Mouse (Mus musculus) kidney, embryonic 14.5 days (tissue): ENCODE measurements around the gene Cntfr. TPM values are rescaled to one million over a fixed set of nuclear protein-coding genes. Genes with fewer than 3 reads are reported as not detected.

ENCODE experiments used
- ATAC-seq: fragments of 200-750 bp; cut with Nextera tagmentation; 2 replicates; pipeline ENCODE4 v1.8.0; 2017; ENCODE audit warnings: moderate number of reproducible peaks, mild to moderate bottlenecking, moderate TSS enrichment, moderate library complexity; ENCODE audit not compliant: low FRiP score, low TSS enrichment
- H3K27ac ChIP-seq: fragments of 300-500 bp; sonication (generic); 2 replicates; pipeline ENCODE4 v1.5.1; 2014; ENCODE audit warnings: low read depth, mild to moderate bottlenecking, low read length, moderate library complexity, mixed read lengths
- H3K27me3 ChIP-seq: fragments of 300-500 bp; sonication (generic); 2 replicates; pipeline ENCODE4 v1.6.1; 2014; ENCODE audit warnings: mild to moderate bottlenecking, low read length; ENCODE audit not compliant: control insufficient read depth, insufficient read depth
- H3K36me3 ChIP-seq: fragments of 300-500 bp; sonication (generic); 2 replicates; pipeline ENCODE4 v1.6.1; 2014; ENCODE audit warnings: low read length, mixed read lengths; ENCODE audit not compliant: control insufficient read depth, insufficient read depth
- H3K4me1 ChIP-seq: fragments of 300-500 bp; sonication (generic); 2 replicates; pipeline ENCODE4 v1.6.1; 2014; ENCODE audit warnings: low read length, mixed read lengths; ENCODE audit not compliant: control insufficient read depth, insufficient read depth
- H3K4me2 ChIP-seq: fragments of 300-500 bp; sonication (generic); replicated peaks from 2 replicates; pipeline ENCODE4 v1.6.1; 2014; ENCODE audit warnings: low read depth, mild to moderate bottlenecking, low read length
- H3K4me3 ChIP-seq: fragments of 300-500 bp; sonication (generic); 2 replicates; pipeline ENCODE4 v1.5.1; 2014; ENCODE audit warnings: mild to moderate bottlenecking, low read length
- H3K9ac ChIP-seq: fragments of 300-500 bp; sonication (generic); 2 replicates; pipeline ENCODE4 v1.6.1; 2014; ENCODE audit warnings: low read depth, mild to moderate bottlenecking, low read length, moderate library complexity
- H3K9me3 ChIP-seq: fragments of 300-500 bp; sonication (generic); 2 replicates; pipeline ENCODE4 v1.6.1; 2016; ENCODE audit warnings: low read length; ENCODE audit not compliant: control insufficient read depth
- WGBS: fragments of 180-500 bp; shearing (Covaris S2); extraction: QIAGEN DNeasy Blood & Tissue Kit; methylation state at CpG from one replicate; pipeline ENCODE4 v1.1.7; 2014; 5-methylcytosine and 5-hydroxymethylcytosine counted together
- polyA plus RNA-seq: library from polyadenylated mRNA; unstranded; fragments of >200 nt; fragmentation: Nextera tagmentation; extraction: Ambion mirVana; gene quantifications from 2 replicates; pipeline ENCODE4 v1.2.1, GENCODE M21; 2014

Cntfr gene
- polyA plus RNA-seq, 1 experiment from 2014 or later = 16.6 TPM

DNA sequence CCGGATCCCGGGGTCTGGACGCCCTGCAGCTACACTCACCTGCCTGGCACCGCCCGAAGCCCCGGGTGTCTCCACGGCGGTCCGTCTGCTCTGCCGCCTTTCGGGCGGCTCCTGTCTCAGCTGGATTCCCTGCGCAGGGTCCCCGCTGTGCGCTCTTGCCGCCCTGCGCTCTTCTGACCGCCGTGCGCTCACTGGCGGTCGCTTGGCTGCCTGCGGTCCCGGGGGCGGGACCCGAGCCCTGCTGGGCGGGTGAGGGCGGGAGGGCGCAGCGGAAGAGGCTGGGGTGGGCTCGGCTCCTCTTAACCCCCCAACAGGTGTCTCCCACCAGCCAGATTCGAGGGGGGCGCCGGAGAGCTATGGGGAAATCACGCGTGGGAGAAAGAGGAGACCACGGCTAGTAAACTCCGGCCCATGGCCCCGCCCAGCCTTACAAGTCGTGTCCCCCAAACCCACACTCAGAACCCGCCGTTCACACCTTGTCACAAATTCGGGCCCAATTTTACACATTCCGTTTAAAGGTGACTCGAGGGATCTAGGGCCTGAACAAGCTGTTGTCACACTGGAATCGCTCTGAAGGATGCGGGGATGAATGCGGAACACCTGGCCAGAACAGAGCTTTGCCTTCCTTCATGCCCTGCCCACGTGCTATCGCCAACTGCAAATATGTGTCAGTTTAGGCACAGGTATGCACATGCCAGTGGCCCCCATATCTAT is 34.3 kb upstream of the Cntfr start, which contains the start of gene Arid3c:
Arid3c (minus strand) TSS at position 91 of the 714 bp plus-strand sequence.
- Histone ChIP-seq H3K27me3 (peaks cover 65% of the 10 kb centered on the region), H3K4me1 (peaks cover 6% of the 10 kb centered on the region; the same call in 1 of the 2 replicates), H3K27ac (no peak within 1 kb of the TSS), H3K9ac (peak within 1 kb of the TSS; percentile 23; the same call in 1 of the 2 replicates), H3K4me3 (peak within 1 kb of the TSS; percentile 42), H3K4me2 (peak within 1 kb of the TSS; percentile 68), H3K36me3 (no peaks in the 10 kb centered on the region), H3K9me3 (no peaks in the 10 kb centered on the region)
- WGBS = 1% methylated on average over 50 of the region's 50 CpGs
- peak; percentile 58; the same call in 1 of the 2 replicates for ATAC-seq

DNA sequence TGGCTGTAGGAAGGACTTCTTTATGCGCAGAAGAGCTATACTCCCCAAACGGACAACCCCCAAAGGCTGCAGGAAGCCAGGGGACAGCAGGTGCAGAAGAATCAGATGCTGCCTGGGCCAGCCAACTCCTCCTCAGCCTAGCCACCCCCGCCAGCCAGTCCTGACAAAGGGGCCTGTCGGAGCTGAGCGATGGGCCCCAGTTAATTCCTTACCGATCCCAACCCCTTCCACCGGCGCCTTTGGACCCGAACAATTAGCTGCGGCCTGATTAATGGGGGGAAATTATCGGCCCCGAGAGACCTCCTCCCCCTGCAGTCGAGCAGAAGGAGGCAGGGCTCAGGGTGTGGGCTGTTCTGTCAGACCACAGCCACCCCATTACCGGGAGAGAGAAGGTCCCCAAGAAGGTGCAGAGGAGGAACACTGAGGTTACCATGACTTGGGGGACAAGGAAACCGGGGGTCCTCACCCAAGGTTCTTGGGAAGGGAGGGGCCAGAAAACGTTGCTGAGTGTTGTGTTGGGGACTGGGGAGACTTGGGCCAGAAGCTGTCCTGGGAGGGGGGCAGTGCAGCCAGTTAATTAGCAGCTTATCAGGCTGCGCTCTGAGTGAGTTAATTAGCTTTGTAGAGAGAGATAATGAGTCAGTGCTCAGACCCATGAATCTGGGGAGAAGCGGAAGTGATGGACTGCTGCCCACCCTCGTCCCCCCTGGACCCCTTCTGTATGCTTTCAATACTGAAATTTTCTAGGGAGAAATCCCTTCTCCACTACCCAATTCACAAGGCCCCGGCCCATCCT is 30.1 kb upstream of the Cntfr start:
- Histone ChIP-seq H3K4me2 (no peak overlapping the region), H3K4me3 (no peak overlapping the region), H3K9me3 (no peaks in the 10 kb centered on the region), H3K9ac (no peak overlapping the region), H3K27me3 (peaks cover 81% of the 10 kb centered on the region), H3K36me3 (no peaks in the 10 kb centered on the region), H3K4me1 (peaks cover 13% of the 10 kb centered on the region), H3K27ac (no peak overlapping the region)
- no peak for ATAC-seq
- 14% methylated on average over 20 of the region's 20 CpGs for WGBS

GRCm38 (mm10) chr4:41722918-41723351 is 26.0 kb upstream of the Cntfr start, which contains the start of gene Dctn3:
Gene Dctn3, minus strand, starts transcription at chr4:41723170.
- Histone ChIP-seq H3K4me2 (peak within 1 kb of the TSS; percentile 39), H3K36me3 (peaks cover 20% of the 10 kb centered on the region), H3K9ac (peak within 1 kb of the TSS; percentile 71), H3K27ac (no peak within 1 kb of the TSS), H3K9me3 (no peaks in the 10 kb centered on the region), H3K4me3 (peak within 1 kb of the TSS; percentile 68), H3K4me1 (peaks cover 11% of the 10 kb centered on the region), H3K27me3 (peaks cover 44% of the 10 kb centered on the region)
- under 1% methylated on average over 27 of the region's 27 CpGs for WGBS
- peak; percentile 95 for ATAC-seq

DNA sequence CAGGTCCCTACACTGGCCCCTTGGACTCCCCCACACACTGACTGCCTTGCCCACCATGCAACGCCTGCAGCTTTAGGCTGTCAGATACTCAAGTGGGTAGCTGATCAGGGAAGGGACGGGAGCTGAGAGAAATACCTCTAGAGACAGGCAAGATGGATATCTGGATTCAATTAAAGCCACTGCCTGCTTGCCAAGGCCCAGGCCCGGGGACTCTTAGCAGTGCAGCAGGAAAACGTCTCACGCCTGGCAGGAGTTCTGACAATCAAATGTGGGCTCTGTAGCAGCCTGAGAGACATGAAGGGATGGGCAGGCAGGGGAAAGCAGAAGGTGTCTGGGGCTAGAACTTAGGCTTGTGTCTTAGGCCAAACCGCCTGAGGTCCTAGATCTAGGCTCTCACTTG is 19.9 kb upstream of the Cntfr start:
- Histone ChIP-seq H3K27me3 (no peaks in the 10 kb centered on the region), H3K27ac (no peak overlapping the region), H3K36me3 (peaks cover 34% of the 10 kb centered on the region), H3K4me3 (no peak overlapping the region), H3K4me1 (peaks cover 15% of the 10 kb centered on the region), H3K9ac (no peak overlapping the region), H3K4me2 (no peak overlapping the region), H3K9me3 (no peaks in the 10 kb centered on the region)
- ATAC-seq = no peak
- WGBS = 82% methylated on average over 6 of the region's 6 CpGs

DNA sequence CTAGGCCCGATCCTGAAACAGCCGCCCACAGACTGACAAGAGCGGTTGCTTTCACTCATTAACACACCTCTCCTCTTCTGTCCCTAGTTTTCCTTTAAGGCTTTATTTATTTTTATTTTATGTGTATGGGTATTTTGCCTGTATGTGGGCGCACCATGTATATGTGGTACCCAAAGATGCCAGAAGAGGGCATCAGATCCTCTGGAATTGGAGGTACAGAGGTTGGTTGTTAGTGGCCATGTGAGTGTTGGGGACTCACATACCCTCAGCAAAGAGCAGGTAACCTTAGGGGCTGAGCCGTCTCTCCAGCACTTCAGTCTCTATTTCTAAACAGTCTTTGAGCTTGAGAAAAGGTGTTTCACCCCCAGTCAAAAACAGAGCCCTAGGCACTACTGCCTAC is 18.7 kb upstream of the Cntfr start:
- H3K9me3 ChIP-seq = no peaks in the 10 kb centered on the region
- H3K36me3 ChIP-seq = peaks cover 43% of the 10 kb centered on the region
- WGBS = 90% methylated on average over 5 of the region's 5 CpGs
- H3K27me3 ChIP-seq = no peaks in the 10 kb centered on the region
- H3K27ac ChIP-seq = no peak overlapping the region
- peaks cover 17% of the 10 kb centered on the region for H3K4me1 ChIP-seq
- no peak overlapping the region for H3K4me3 ChIP-seq
- no peak overlapping the region for H3K4me2 ChIP-seq
- no peak for ATAC-seq
- no peak overlapping the region for H3K9ac ChIP-seq

- H3K36me3 ChIP-seq = peaks cover 41% of the 10 kb centered on the region
- WGBS = 79% methylated on average over 8 of the region's 8 CpGs
- H3K27me3 ChIP-seq = no peaks in the 10 kb centered on the region
- H3K4me2 ChIP-seq = no peak overlapping the region
- no peak overlapping the region for H3K9ac ChIP-seq
- no peaks in the 10 kb centered on the region for H3K9me3 ChIP-seq
- no peak overlapping the region for H3K4me3 ChIP-seq
- ATAC-seq = no peak
- H3K4me1 ChIP-seq = peaks cover 17% of the 10 kb centered on the region
- no peak overlapping the region for H3K27ac ChIP-seq
Measured at GRCm38 (mm10) chr4:41715082-41715481, 18.2 kb upstream of the Cntfr start.

GRCm38 (mm10) chr4:41714276-41714675 is 17.4 kb upstream of the Cntfr start:
- no peak overlapping the region for H3K27ac ChIP-seq
- H3K9ac ChIP-seq = no peak overlapping the region
- H3K4me3 ChIP-seq = no peak overlapping the region
- H3K27me3 ChIP-seq = no peaks in the 10 kb centered on the region
- ATAC-seq = no peak
- H3K4me2 ChIP-seq = peak overlapping the region; percentile 73; the same call in 1 of the 2 replicates
- H3K9me3 ChIP-seq = no peaks in the 10 kb centered on the region
- H3K4me1 ChIP-seq = peaks cover 17% of the 10 kb centered on the region
- 20% methylated on average over 8 of the region's 8 CpGs for WGBS
- H3K36me3 ChIP-seq = peaks cover 33% of the 10 kb centered on the region

GRCm38 (mm10) chr4:41713197-41714067 is 16.5 kb upstream of the Cntfr start, which contains the start of gene Rpp25l:
Gene Rpp25l, minus strand, starts transcription at chr4:41713534.
- Histone ChIP-seq H3K4me2 (peak within 1 kb of the TSS; percentile 73), H3K4me3 (peak within 1 kb of the TSS; percentile 76), H3K9ac (peak within 1 kb of the TSS; percentile 82), H3K4me1 (peaks cover 17% of the 10 kb centered on the region), H3K36me3 (peaks cover 24% of the 10 kb centered on the region), H3K27ac (peak within 1 kb of the TSS; percentile 73), H3K27me3 (no peaks in the 10 kb centered on the region), H3K9me3 (no peaks in the 10 kb centered on the region)
- peak; percentile 71 for ATAC-seq
- under 1% methylated on average over 61 of the region's 61 CpGs for WGBS
